Mouse (Mus musculus) hindbrain, postnatal 0 days (tissue): Measurements from ENCODE around the gene Cd2ap. TPM values are rescaled to one million over a fixed set of nuclear protein-coding genes. Genes with fewer than 3 reads are reported as not detected.
"Not testable (repeated sequence)": the region's sequence is repeated elsewhere in the genome, so short reads cannot be mapped to it uniquely, and the experiment has no call there.

ENCODE experiments used
- ATAC-seq: fragments of 200-750 bp; cut with Nextera tagmentation; 2 replicates; pipeline ENCODE4 v1.8.0; 2017; ENCODE audit warnings: mild to moderate bottlenecking, moderate TSS enrichment, moderate library complexity
- DNase-seq: peaks from one replicate; pipeline ENCODE4 v3.0.0-alpha.2; 2015; ENCODE audit warnings: low spot score
- H3K27ac ChIP-seq: fragments of 300-500 bp; sonication (generic); 2 replicates; pipeline ENCODE4 v1.5.1; 2014; ENCODE audit warnings: mild to moderate bottlenecking
- H3K27me3 ChIP-seq: fragments of 300-500 bp; sonication (generic); 2 replicates; pipeline ENCODE4 v1.6.1; 2014; ENCODE audit warnings: low read length, mixed read lengths; ENCODE audit not compliant: insufficient read depth
- H3K36me3 ChIP-seq: fragments of 300-500 bp; sonication (generic); 2 replicates; pipeline ENCODE4 v1.6.1; 2014; ENCODE audit warnings: low read length, mixed read lengths; ENCODE audit not compliant: insufficient read depth
- H3K4me1 ChIP-seq: fragments of 300-500 bp; sonication (generic); 2 replicates; pipeline ENCODE4 v1.6.1; 2014; ENCODE audit warnings: antibody characterized with exemption, low read length, mixed read lengths; ENCODE audit not compliant: insufficient read depth
- H3K4me2 ChIP-seq: fragments of 300-500 bp; sonication (generic); 2 replicates; pipeline ENCODE4 v1.6.1; 2014; ENCODE audit warnings: low read depth, mild to moderate bottlenecking, low read length, moderate library complexity, mixed read lengths
- H3K4me3 ChIP-seq: fragments of 300-500 bp; sonication (generic); 2 replicates; pipeline ENCODE4 v1.5.1; 2014; ENCODE audit warnings: low read length
- H3K9ac ChIP-seq: fragments of 300-500 bp; sonication (generic); replicated peaks from 2 replicates; pipeline ENCODE4 v1.6.1; 2014; ENCODE audit warnings: mild to moderate bottlenecking, low read length, moderate library complexity, mixed read lengths
- H3K9me3 ChIP-seq: fragments of 300-500 bp; sonication (generic); 2 replicates; pipeline ENCODE4 v1.6.1; 2016; ENCODE audit warnings: low read length, mixed read lengths
- CTCF ChIP-seq: IDR thresholded peaks from 2 replicates; pipeline ENCODE4 v1.5.1; 2016; ENCODE audit warnings: antibody characterized with exemption, control low read depth, low read depth
- WGBS: fragments of 180-500 bp; shearing (Covaris S2); extraction: QIAGEN DNeasy Blood & Tissue Kit; methylation state at CpG from one replicate; pipeline ENCODE4 v1.1.7; 2014; 5-methylcytosine and 5-hydroxymethylcytosine counted together
- polyA plus RNA-seq: library from polyadenylated mRNA; unstranded; fragments of >200 nt; fragmentation: Nextera tagmentation; extraction: Ambion mirVana; gene quantifications from 2 replicates; pipeline ENCODE4 v1.2.1, GENCODE M21; 2015
- total RNA-seq: library from RNA; depleted of rRNA; stranded (reverse); fragments of >200 nt; gene quantifications from 2 replicates; pipeline ENCODE4 v1.2.3, GENCODE M21; 2014

The Cd2ap gene
- total and polyA plus RNA-seq, 2 experiments from 2014 or later = 7.9 to 12.3 TPM

- Histone ChIP-seq H3K4me2 (no peak overlapping the region), H3K36me3 (no peaks in the 10 kb centered on the region), H3K9me3 (no peaks in the 10 kb centered on the region), H3K27me3 (no peaks in the 10 kb centered on the region), H3K27ac (no peak overlapping the region), H3K9ac (no peak overlapping the region), H3K4me3 (no peak overlapping the region), H3K4me1 (no peaks in the 10 kb centered on the region)
- DNase-seq (no peak), ATAC-seq (no peak)
- WGBS = 60% methylated on average over 9 of the region's 9 CpGs
- TF ChIP-seq CTCF = no peak
Measured at GRCm38 (mm10) chr17:42908744-42909370, 32.4 kb upstream of the Cd2ap start.

GRCm38 (mm10) chr17:42908136-42908535 is 31.7 kb upstream of the Cd2ap start:
- no peaks in the 10 kb centered on the region for H3K27me3 ChIP-seq
- no peak for TF ChIP-seq CTCF
- no peaks in the 10 kb centered on the region for H3K4me1 ChIP-seq
- 86% methylated on average over 3 of the region's 3 CpGs for WGBS
- H3K36me3 ChIP-seq = no peaks in the 10 kb centered on the region
- ATAC-seq (no peak), DNase-seq (no peak)
- H3K27ac ChIP-seq = no peak overlapping the region
- H3K9ac ChIP-seq = no peak overlapping the region
- no peak overlapping the region for H3K4me2 ChIP-seq
- no peak overlapping the region for H3K4me3 ChIP-seq
- H3K9me3 ChIP-seq = no peaks in the 10 kb centered on the region

GRCm38 (mm10) chr17:42906456-42906855 is 30.0 kb upstream of the Cd2ap start:
- ATAC-seq, H3K4me3 ChIP-seq, H3K27me3 ChIP-seq, H3K9me3 ChIP-seq, DNase-seq, H3K4me2 ChIP-seq, H3K9ac ChIP-seq, H3K36me3 ChIP-seq, H3K4me1 ChIP-seq, H3K27ac ChIP-seq: not testable (repeated sequence)
- WGBS = 91% methylated on average over 1 of the region's 1 CpGs

- Histone ChIP-seq H3K4me3 (no peak overlapping the region), H3K27me3 (no peaks in the 10 kb centered on the region), H3K4me1 (no peaks in the 10 kb centered on the region), H3K4me2 (no peak overlapping the region), H3K27ac (no peak overlapping the region), H3K9ac (no peak overlapping the region), H3K9me3 (no peaks in the 10 kb centered on the region), H3K36me3 (no peaks in the 10 kb centered on the region)
- ATAC-seq = no peak
- DNase-seq = no peak
- no peak for TF ChIP-seq CTCF
- WGBS = 85% methylated on average over 6 of the region's 6 CpGs
Measured at GRCm38 (mm10) chr17:42905919-42906318, 29.5 kb upstream of the Cd2ap start.

GRCm38 (mm10) chr17:42900795-42901194 is 24.3 kb upstream of the Cd2ap start:
- Histone ChIP-seq H3K27ac (no peak overlapping the region), H3K4me1 (no peaks in the 10 kb centered on the region), H3K36me3 (no peaks in the 10 kb centered on the region), H3K4me3 (no peak overlapping the region), H3K4me2 (no peak overlapping the region), H3K9me3 (no peaks in the 10 kb centered on the region), H3K9ac (no peak overlapping the region), H3K27me3 (no peaks in the 10 kb centered on the region)
- no peak for ATAC-seq
- DNase-seq = no peak
- WGBS = 58% methylated on average over 2 of the region's 2 CpGs
- no peak for TF ChIP-seq CTCF

- Histone ChIP-seq H3K27ac (no peak overlapping the region), H3K9ac (no peak overlapping the region), H3K4me2 (no peak overlapping the region), H3K4me3 (no peak overlapping the region), H3K4me1 (no peaks in the 10 kb centered on the region), H3K9me3 (no peaks in the 10 kb centered on the region), H3K36me3 (no peaks in the 10 kb centered on the region), H3K27me3 (no peaks in the 10 kb centered on the region)
- ATAC-seq (no peak), DNase-seq (no peak)
- no peak for TF ChIP-seq CTCF
- WGBS = 83% methylated on average over 4 of the region's 4 CpGs
Measured at GRCm38 (mm10) chr17:42887282-42887707, 10.8 kb upstream of the Cd2ap start.

- Histone ChIP-seq H3K9ac (no peak overlapping the region), H3K4me1 (no peaks in the 10 kb centered on the region), H3K36me3 (no peaks in the 10 kb centered on the region), H3K27me3 (no peaks in the 10 kb centered on the region), H3K9me3 (no peaks in the 10 kb centered on the region), H3K4me3 (no peak overlapping the region), H3K4me2 (no peak overlapping the region), H3K27ac (no peak overlapping the region)
- no peak for DNase-seq
- no peak for TF ChIP-seq CTCF
- no peak for ATAC-seq
- WGBS = 75% methylated on average over 7 of the region's 7 CpGs
Measured at GRCm38 (mm10) chr17:42885091-42885501, 8.6 kb upstream of the Cd2ap start.
